Mouse (Mus musculus): ENCODE results near the gene Wdr38. TPM values are rescaled to one million over a fixed set of nuclear protein-coding genes. Genes with fewer than 3 reads are reported as not detected.

Gene Wdr38
- total RNA-seq, 2 experiments from 2014 or later, result 0.14 TPM; not detected in 1

DNA sequence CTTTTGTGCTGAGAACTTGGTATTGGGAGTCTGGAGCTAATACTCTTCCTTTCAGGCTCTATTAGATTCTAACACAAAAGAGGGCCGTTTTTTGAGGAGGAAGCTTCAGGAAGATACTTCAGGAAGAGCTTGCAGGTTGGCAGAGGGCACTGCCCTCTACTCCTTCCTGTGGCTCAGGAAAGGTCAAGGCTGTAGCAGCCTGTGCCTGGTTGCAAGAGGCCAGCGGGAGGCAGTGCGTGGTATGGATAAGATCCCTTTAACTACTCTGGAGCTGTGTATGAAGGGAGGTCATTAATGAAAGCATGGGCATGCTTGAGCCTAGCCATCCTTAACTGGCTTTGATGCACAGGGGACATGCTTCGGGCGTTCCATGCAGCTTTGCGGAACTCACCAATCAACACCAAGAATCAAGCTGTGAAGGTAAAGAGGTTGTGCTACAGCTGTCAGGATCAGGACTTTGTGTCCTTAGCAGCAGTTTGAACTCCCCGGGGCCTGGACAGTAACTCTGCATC is 15.5 kb downstream of the Wdr38 start:
- intact Hi-C loops (cut with DNase I), result loop anchor here (5.0 kb wide), 1 partner anchor 179 kb away; the partner anchor contains the start of gene Scai
- no peak for DNase-seq

- no peak for DNase-seq
- intact Hi-C loops (cut with DNase I), result no loop called here
Observed at GRCm38 (mm10) chr2:39016581-39016980, 19.3 kb downstream of the Wdr38 start.

GRCm38 (mm10) chr2:39020004-39020403 is 22.7 kb downstream of the Wdr38 start:
- DNase-seq, result no peak
- intact Hi-C loops (cut with DNase I), result no loop called here

DNA sequence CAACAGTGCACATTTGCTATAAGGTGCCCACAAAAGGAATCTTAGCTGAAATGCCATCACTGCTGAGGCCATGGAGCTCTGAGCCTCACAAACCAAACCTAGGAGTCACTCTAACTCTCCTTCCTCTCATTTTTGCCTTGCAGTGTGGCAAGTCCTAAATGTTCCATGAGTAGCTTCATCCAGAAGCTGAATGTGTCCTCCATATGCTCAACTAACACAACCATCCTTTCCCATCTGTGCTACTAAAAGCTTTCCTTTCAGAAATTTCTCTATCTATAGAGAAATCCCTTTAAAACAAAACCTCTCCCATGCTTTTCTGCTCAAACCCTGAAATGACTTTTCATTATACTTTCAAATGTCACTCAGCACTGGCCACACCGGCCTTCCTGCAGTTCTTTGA is 34.3 kb downstream of the Wdr38 start:
- no peak for DNase-seq
- intact Hi-C loops (cut with DNase I), result no loop called here

DNA sequence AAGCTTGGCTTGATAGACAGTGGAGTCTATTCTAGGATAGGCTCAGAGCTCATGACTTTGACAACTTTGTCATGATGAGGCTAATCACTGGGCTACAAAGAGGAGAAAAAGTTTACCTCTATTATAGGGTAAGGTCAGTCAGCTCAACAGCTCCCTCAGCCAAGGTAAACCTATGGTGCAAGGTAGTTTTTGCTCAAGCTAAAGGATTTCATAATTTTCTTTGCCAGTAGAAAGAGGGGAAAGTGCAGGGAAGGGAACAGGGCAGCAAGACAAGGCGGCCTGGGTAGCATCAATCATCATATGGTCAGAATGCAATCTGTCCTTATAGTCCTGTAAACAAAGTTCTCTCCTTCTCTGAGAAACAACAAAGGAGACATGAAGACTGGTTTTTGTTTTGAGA is 42.9 kb downstream of the Wdr38 start:
- DNase-seq, result no peak
- intact Hi-C loops (cut with DNase I), result no loop called here

GRCm38 (mm10) chr2:39048515-39048914 is 51.2 kb downstream of the Wdr38 start:
- DNase-seq, result no peak
- intact Hi-C loops (cut with DNase I), result no loop called here

Other genes starting within 250 kb of the Wdr38 start
- 1 to 10 TPM; 1.6 to 1.8 TPM for gene Nr6a1, start 69.8 kb upstream of the Wdr38 start, total RNA-seq (2021)
- gene Olfml2a, start 65.5 kb upstream of the Wdr38 start, total RNA-seq (2021), result 1 to 10 TPM; 4.5 to 4.6 TPM
- 10 to 100 TPM; 90.1 to 99.9 TPM for gene Arpc5l, start 7.9 kb downstream of the Wdr38 start, total RNA-seq (2021)
- gene Rpl35, start 8.1 kb downstream of the Wdr38 start, total RNA-seq (2021), result 100 to 1,000 TPM; 321 to 338 TPM
- gene Golga1, start 68.1 kb downstream of the Wdr38 start, total RNA-seq (2021), result 10 to 100 TPM; 14.5 to 16.6 TPM
- gene Scai, start 193.3 kb downstream of the Wdr38 start, total RNA-seq (2021), result 1 to 10 TPM; 4.0 to 6.2 TPM
- gene Ppp6c, start 229.0 kb downstream of the Wdr38 start, total RNA-seq (2021), result 10 to 100 TPM; 60.4 to 62.3 TPM

Measured in heart, postnatal 36 days (tissue).